Mouse (Mus musculus): ENCODE measurements at regions not wholly inside any gene's neighbourhood (a gene's known extent, or its start where the extent isn't known, plus 50 kb on each side); places are given as distances from the start of the nearest gene placed in this dataset.
"Not testable (repeated sequence)": the region's sequence is repeated elsewhere in the genome, so short reads cannot be mapped to it uniquely, and the experiment has no call there.

- in situ Hi-C loops (cut with MboI, MseI): no loop called here
Observed at GRCm38 (mm10) chr2:166516261-166516660, 197.4 kb downstream of the Prex1 start.

DNA sequence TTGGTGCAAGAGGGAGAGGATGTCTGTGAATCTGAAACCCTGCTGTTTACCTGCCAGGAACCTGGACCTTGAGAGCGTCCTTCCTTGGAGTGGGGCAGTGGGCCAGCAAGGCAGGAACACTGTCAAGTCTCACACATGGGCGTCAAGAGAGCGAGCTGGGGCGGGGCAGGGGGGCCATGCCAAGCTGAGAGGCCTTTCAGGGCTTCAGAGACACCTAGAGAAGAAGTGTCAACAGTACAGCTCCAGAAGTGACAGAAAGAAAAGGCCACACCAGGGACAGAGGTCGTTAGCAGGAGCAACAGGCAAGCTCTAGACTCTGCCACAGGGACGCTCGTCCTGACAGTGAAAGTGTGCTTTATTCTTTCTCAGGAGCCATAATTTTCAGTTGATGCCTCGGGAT is 199.0 kb downstream of the Prex1 start:
- in situ Hi-C loops (cut with MboI, MseI): no loop called here

GRCm38 (mm10) chr2:166512488-166512887 is 201.1 kb downstream of the Prex1 start:
- in situ Hi-C loops (cut with MboI, MseI): no loop called here

DNA sequence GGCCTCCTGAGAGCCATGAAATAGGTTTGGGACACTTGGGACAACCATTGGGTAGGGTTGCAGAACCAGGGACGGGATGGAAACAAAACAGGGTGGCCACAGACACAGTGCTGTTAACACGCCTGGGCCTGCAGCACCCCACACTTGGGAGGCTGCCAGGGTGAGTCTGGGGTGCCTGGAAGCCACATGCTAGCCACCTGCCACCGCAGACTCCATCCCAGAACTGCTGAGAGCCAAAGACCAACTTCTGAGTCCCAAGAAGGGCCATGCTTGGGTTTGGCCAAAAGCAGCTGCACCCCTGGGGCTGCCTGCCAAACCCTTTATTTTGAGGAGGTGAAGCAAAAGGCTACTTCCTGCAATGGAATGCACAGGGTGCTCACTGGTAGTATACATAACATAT is 202.2 kb downstream of the Prex1 start:
- in situ Hi-C loops (cut with MboI, MseI): not testable (repeated sequence)

GRCm38 (mm10) chr2:166510776-166511175 is 202.9 kb downstream of the Prex1 start:
- in situ Hi-C loops (cut with MboI, MseI): no loop called here

GRCm38 (mm10) chr2:166509591-166509990 is 204.0 kb downstream of the Prex1 start:
- in situ Hi-C loops (cut with MboI, MseI): no loop called here

DNA sequence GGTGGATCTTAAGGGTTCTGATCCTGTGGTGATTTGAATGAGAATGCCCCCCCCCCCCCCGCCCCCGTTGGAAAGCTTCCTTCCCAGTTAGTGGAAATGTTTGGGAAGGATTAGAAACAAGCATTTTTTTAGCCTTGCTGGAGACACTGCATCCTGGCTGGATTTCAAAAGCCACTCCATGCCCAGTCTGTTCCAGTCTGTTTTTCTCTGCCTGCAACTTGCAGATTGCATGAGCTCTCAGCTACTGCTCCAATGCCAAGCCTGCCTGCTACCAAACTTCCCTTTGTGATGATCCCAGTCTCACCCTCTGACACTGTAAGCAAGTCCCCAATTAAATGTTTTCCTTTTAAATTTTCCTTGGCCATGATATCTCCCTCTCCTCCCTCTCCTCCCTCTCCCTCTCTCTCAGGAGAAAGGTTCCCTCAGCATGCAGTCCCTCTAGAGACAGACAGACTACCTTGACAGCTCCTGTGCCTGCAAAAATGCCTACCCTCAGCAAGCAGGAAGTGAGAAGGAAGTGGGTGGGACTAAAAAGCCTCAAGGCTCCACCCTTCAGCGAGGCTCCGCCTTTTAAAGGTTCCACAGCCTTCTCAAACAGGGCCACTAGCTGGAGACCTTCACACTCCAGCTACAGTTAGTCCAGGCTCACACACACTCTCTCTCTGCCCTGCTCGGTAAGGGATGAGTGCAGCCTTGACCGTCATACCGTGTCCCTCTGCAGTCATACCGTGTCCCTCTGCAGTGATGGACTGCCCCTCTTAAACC is 204.8 kb downstream of the Prex1 start:
- in situ Hi-C loops (cut with MboI, MseI): no loop called here

GRCm38 (mm10) chr2:166505309-166505708 is 208.3 kb downstream of the Prex1 start:
- in situ Hi-C loops (cut with MboI, MseI): no loop called here

DNA sequence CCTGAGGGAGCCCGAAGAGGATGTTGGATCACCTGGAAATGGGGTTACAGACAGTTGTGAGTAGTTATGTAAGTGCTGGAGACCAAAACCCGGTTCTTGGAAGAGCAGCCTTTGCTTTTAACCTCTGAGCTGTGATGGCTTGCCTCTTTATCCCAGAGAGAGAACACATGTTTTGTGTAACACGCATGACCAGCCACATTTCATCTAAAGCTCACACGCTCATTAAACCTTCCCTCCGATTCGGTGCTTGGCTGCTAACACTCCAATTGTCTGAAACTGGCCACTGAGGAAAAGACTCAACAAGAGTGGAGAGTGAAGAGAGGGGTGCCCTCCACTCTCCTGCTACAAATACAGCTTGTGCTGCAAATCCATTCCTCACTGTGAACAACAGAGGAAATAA is 210.0 kb downstream of the Prex1 start:
- in situ Hi-C loops (cut with MboI, MseI): no loop called here

- in situ Hi-C loops (cut with MboI, MseI): loop anchor here in 1 of 2 experiments (25.0 kb wide), 1 partner anchor 1544 kb away; no protein-coding TSS in a partner anchor
Observed at GRCm38 (mm10) chr2:166492895-166493294, 220.7 kb downstream of the Prex1 start.

GRCm38 (mm10) chr2:166492421-166492820 is 221.2 kb downstream of the Prex1 start:
- in situ Hi-C loops (cut with MboI, MseI): loop anchor here in 1 of 2 experiments (25.0 kb wide), 1 partner anchor 1545 kb away; no protein-coding TSS in a partner anchor

DNA sequence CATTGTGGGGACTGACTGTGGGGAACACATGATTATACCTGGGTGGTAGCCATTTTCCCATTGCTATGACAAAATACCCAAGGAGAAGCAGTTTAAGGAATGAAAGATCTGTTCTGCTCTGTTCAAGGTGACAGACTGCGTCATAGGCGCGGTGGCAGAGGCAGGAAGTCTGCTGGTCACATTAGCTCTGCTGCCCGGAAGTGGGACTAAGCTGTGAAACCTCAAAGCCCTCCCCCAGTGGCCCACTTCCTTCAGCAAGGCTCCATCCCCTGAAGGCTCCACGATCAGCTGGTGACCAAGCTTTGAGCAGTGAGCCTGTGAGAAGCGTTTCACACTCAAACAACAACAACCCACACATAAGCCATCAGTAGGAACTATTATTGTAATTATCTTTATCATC is 221.8 kb downstream of the Prex1 start:
- in situ Hi-C loops (cut with MboI, MseI): loop anchor here in 1 of 2 experiments (25.0 kb wide), 1 partner anchor 1545 kb away; no protein-coding TSS in a partner anchor

DNA sequence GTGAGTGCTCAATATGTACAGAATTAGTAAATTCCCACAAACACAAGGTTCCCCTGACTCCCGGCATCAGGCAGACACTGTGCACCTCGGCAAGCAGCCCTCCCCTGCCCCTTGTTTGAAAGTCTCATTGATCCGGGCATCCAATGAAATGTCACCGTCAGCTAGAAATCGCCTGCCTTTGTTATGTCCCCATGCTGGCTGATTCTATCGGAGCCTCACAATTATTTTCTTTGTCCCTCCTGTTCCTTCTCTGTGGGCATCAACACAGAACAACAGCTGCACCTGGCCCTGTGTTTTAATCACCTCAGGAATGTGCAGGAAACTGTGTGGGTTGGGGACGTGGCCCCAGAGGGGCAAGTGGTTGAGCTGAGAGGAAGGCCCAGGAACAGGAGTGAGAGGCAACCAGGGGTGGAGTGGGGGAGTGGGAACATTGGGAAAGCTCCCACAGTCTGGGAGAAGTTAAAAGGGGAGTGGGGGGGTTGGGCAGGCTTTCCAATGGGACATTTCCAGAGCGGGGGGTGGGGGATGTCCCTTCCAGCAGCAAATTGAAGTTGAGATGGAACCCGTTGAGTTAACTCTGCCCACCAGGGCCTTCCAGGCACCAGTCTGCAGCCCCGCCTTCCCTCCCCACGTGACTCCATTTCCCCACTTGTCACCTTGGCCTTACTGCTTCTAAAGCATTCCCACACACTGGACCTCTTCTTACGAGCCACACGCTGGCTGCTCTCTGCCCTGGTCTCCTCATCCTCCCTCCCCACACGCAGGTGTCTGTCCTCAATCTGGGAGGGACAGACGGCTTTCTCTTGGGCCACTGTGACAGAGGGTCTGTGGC is 224.4 kb downstream of the Prex1 start:
- in situ Hi-C loops (cut with MboI, MseI): loop anchor here in 1 of 2 experiments (25.0 kb wide), 1 partner anchor 1548 kb away; no protein-coding TSS in a partner anchor

DNA sequence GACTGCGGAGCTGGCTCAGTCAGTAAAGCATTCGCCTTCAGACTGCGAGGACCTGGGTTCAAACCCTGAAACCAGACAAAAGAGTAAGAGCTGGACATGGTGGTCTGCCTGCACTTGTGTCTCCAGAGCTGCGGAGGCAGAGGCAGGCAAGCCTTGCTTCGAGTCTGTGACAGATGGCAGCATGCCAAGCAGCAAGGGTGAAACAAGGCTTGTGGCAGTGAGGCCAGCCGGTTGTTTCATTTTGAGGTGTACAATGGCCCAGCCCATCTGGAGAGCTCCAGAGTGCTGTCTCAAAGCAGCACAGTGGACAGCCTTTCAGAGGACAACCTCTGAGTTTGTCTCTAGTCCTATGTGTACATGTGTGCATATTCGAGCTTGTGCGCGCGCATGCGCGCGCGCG is 225.9 kb downstream of the Prex1 start:
- in situ Hi-C loops (cut with MboI, MseI): loop anchor here in 1 of 2 experiments (25.0 kb wide), 1 partner anchor 1550 kb away; no protein-coding TSS in a partner anchor

DNA sequence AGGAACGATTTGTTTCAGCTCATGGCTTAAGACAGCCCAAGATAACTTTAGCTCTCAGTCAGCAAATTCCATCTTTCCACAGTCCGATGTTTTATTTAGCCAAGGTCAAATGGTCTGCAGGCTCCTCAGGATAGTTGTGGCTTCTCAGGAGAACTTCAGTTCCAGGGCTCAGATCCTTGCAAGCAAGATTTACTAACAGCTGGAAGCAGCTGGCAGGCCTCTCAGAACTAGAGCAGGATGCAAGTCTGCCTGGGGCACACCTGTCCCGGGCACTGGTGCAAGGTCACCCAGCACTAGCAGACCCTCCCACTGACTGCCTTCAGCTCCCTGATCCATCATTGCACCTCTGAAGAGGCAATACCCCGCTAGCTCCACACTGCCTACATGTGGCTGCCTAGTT is 227.8 kb downstream of the Prex1 start:
- in situ Hi-C loops (cut with MboI, MseI): loop anchor here in 1 of 2 experiments (25.0 kb wide), 1 partner anchor 1552 kb away; no protein-coding TSS in a partner anchor

GRCm38 (mm10) chr2:166485361-166485760 is 228.3 kb downstream of the Prex1 start:
- in situ Hi-C loops (cut with MboI, MseI): loop anchor here in 1 of 2 experiments (25.0 kb wide), 1 partner anchor 1552 kb away; no protein-coding TSS in a partner anchor

DNA sequence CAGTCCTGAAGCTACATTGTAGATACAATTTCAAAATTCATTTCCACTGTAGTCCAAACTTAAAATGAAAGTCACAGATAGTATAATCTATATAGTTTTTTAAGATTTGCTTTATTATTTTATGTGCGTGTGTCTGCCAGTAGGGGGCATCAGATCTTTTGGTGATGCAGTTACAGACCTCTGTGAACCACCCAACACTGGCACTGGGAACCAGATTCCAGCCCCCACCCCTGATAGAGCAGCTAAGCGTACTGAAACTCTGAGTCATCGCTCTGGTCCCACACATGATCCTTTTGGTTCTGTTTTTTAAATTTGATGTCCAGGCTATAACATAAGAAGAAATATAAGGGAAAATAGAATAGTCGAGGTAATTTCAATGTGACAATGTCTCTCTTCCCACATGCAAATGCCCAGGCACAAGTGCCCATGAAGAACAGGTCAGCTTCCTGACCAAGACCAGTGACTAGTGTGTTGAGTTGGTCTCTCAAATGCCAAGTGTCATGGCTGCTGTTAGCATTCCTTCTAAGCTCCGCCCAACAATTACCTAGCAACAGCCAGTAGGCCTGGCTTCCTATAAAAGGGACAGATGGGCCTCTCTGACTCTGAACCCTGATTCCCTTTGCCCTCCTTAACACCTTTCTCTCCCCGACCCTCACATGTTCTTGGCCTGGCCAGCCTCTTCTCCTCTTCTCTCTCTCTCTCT is 229.9 kb downstream of the Prex1 start:
- in situ Hi-C loops (cut with MboI, MseI): loop anchor here in 1 of 2 experiments (5.0 to 25.0 kb wide), 2 partner anchors 74 to 1554 kb away; no protein-coding TSS in a partner anchor

GRCm38 (mm10) chr2:166482720-166483616 is 230.7 kb downstream of the Prex1 start:
- in situ Hi-C loops (cut with MboI, MseI): loop anchor here in 1 of 2 experiments (5.0 to 25.0 kb wide), 2 partner anchors 74 to 1554 kb away; no protein-coding TSS in a partner anchor

DNA sequence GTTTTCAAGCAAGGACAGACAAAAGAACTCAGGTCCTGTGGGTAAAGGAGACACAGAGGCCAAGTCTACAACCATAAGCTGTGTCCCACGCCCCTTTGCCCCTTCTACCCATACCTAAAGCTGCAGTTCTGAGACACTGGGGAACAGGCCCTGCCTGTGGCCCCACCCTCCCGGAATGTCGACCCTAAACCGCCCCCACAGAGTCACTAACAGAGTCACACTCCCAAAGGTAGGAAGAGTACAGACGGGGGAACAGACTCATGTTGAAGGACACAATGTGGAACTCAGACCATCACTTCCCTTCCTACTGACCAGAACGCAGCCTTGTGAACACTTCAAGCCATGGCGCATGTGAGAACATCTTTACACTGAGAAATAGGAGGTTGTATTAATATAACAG is 231.9 kb downstream of the Prex1 start:
- in situ Hi-C loops (cut with MboI, MseI): loop anchor here in 1 of 2 experiments (5.0 to 25.0 kb wide), 2 partner anchors 76 to 1556 kb away; no protein-coding TSS in a partner anchor

GRCm38 (mm10) chr2:166481362-166481761 is 232.3 kb downstream of the Prex1 start:
- in situ Hi-C loops (cut with MboI, MseI): loop anchor here in 1 of 2 experiments (5.0 to 25.0 kb wide), 2 partner anchors 76 to 1556 kb away; no protein-coding TSS in a partner anchor
